Mouse (Mus musculus): Measurements from ENCODE around the gene Olfr1358.

GRCm38 (mm10) chr10:78517128-78517527 is at the start of gene Olfr1358:
- TF ChIP-seq POLR2A (IDR thresholded peaks at IDR 0.05; ENCODE audit: insufficient read length, low read depth) (no peak), POLR2AphosphoS2 (IDR thresholded peaks at IDR 0.05; ENCODE audit: insufficient read length, low read depth) (no peak), MAX (IDR thresholded peaks at IDR 0.05; ENCODE audit: low read depth) (no peak), MYOG (IDR thresholded peaks at IDR 0.05; ENCODE audit: control insufficient read depth in 1 of 3, insufficient read depth in 1 of 3, insufficient read length in 2 of 3, low read depth in 2 of 3) (no peak), CEBPB (IDR thresholded peaks at IDR 0.05; ENCODE audit: insufficient read depth, poor library complexity, severe bottlenecking) (no peak), E2F4 (IDR thresholded peaks at IDR 0.05; ENCODE audit: insufficient read depth) (no peak), MYOD1 (IDR thresholded peaks at IDR 0.05; ENCODE audit: control insufficient read depth in 1 of 3, insufficient read length in 2 of 3, low read depth in 2 of 3) (no peak), USF1 (IDR thresholded peaks at IDR 0.05; ENCODE audit: low read depth) (no peak), TCF12 (IDR thresholded peaks at IDR 0.05; ENCODE audit: insufficient read depth, poor library complexity, severe bottlenecking) (no peak), TCF3 (IDR thresholded peaks at IDR 0.05; ENCODE audit: insufficient read length, low read depth) (no peak), SRF (IDR thresholded peaks at IDR 0.05; ENCODE audit: control insufficient read depth, insufficient read length, low read depth) (no peak), REST (IDR thresholded peaks at IDR 0.05; ENCODE audit: insufficient read depth, insufficient read length) (no peak)

All from myocyte (in vitro differentiated cells).